Mouse (Mus musculus) liver, embryonic 15.5 days (tissue): Measurements from ENCODE around the gene Brd1. TPM values are rescaled to one million over a fixed set of nuclear protein-coding genes. Genes with fewer than 3 reads are reported as not detected.

Source experiments
- ATAC-seq: fragments of 200-750 bp; cut with Nextera tagmentation; 2 replicates; pipeline ENCODE4 v1.8.0; 2017; ENCODE audit warnings: moderate number of reproducible peaks, mild to moderate bottlenecking, moderate library complexity; ENCODE audit not compliant: insufficient read depth
- H3K27ac ChIP-seq: fragments of 300-500 bp; sonication (generic); replicated peaks from 2 replicates; pipeline ENCODE4 v1.5.1; 2015; ENCODE audit warnings: mild to moderate bottlenecking, inconsistent platforms
- H3K27me3 ChIP-seq: fragments of 300-500 bp; sonication (generic); 2 replicates; pipeline ENCODE4 v1.6.1; 2015; ENCODE audit warnings: mild to moderate bottlenecking, inconsistent platforms
- H3K36me3 ChIP-seq: fragments of 300-500 bp; sonication (generic); replicated peaks from 2 replicates; pipeline ENCODE4 v1.6.1; 2015; ENCODE audit warnings: moderate library complexity, mild to moderate bottlenecking, inconsistent platforms
- H3K4me1 ChIP-seq: fragments of 300-500 bp; sonication (generic); replicated peaks from 2 replicates; pipeline ENCODE4 v1.6.1; 2015; ENCODE audit warnings: inconsistent platforms
- H3K4me2 ChIP-seq: fragments of 300-500 bp; sonication (generic); 2 replicates; pipeline ENCODE4 v1.6.1; 2015; ENCODE audit warnings: moderate library complexity, mild to moderate bottlenecking, inconsistent platforms
- H3K4me3 ChIP-seq: fragments of 300-500 bp; sonication (generic); replicated peaks from 2 replicates; pipeline ENCODE4 v1.5.1; 2015; ENCODE audit warnings: mild to moderate bottlenecking, inconsistent platforms
- H3K9ac ChIP-seq: fragments of 300-500 bp; sonication (generic); 2 replicates; pipeline ENCODE4 v1.6.1; 2015; ENCODE audit warnings: moderate library complexity, mild to moderate bottlenecking, inconsistent platforms
- H3K9me3 ChIP-seq: fragments of 300-500 bp; sonication (generic); replicated peaks from 2 replicates; pipeline ENCODE4 v1.6.1; 2016; ENCODE audit warnings: inconsistent platforms
- WGBS: fragments of 180-500 bp; shearing (Covaris S2); methylation state at CpG from one replicate; pipeline ENCODE4 v1.1.7; 2015; ENCODE audit warnings: mixed read lengths; ENCODE audit not compliant: insufficient replicate concordance; 5-methylcytosine and 5-hydroxymethylcytosine counted together
- polyA plus RNA-seq: library from polyadenylated mRNA; unstranded; fragments of >200 nt; fragmentation: Nextera tagmentation; extraction: Ambion mirVana; gene quantifications from 2 replicates; pipeline ENCODE4 v1.2.1, GENCODE M21; 2015

Gene Brd1
- polyA plus RNA-seq, 1 experiment from 2014 or later = 5.8 TPM

- no peak overlapping the region for H3K4me2 ChIP-seq
- H3K4me3 ChIP-seq = no peak overlapping the region
- H3K9ac ChIP-seq = no peak overlapping the region
- peaks cover 70% of the 10 kb centered on the region for H3K36me3 ChIP-seq
- 87% methylated on average over 10 of the region's 10 CpGs for WGBS
- H3K9me3 ChIP-seq = no peaks in the 10 kb centered on the region
- H3K27ac ChIP-seq = no peak overlapping the region
- no peaks in the 10 kb centered on the region for H3K4me1 ChIP-seq
- H3K27me3 ChIP-seq = no peaks in the 10 kb centered on the region
- no peak for ATAC-seq
These were observed 45.9 kb downstream of the Brd1 start for GRCm38 (mm10) chr15:88688120-88688519.

DNA sequence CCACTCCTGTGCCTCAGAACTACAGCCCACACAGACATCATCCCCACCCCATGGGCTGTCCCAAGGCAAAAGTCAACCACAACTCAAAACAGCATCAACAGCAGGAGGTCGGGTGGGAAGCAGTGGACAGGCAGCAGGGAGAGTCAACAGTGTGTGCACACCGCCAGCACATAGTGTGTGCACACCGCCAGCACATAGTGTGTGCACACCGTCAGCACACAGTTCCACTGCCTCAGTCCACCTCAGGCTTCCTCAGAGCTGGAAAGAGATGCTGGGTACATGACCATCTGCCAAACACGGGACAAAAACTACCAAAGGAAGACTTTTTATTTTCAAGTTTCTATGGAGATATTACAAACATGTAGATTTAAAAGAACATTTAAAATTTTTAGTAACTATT is 47.3 kb downstream of the Brd1 start:
- H3K9me3 ChIP-seq = no peaks in the 10 kb centered on the region
- 84% methylated on average over 5 of the region's 5 CpGs for WGBS

GRCm38 (mm10) chr15:88684039-88684438 is 50.0 kb downstream of the Brd1 start:
- no peak for ATAC-seq
- WGBS = 78% methylated on average over 6 of the region's 6 CpGs
- Histone ChIP-seq H3K4me1 (no peaks in the 10 kb centered on the region), H3K9me3 (no peaks in the 10 kb centered on the region), H3K4me3 (no peak overlapping the region), H3K4me2 (no peak overlapping the region), H3K27ac (no peak overlapping the region), H3K9ac (no peak overlapping the region), H3K36me3 (peaks cover 29% of the 10 kb centered on the region), H3K27me3 (no peaks in the 10 kb centered on the region)

More for the DNA sequence above, 47.3 kb downstream of the Brd1 start:
- no peak overlapping the region for H3K4me3 ChIP-seq
- no peak overlapping the region for H3K27ac ChIP-seq
- H3K4me2 ChIP-seq = no peak overlapping the region
- H3K4me1 ChIP-seq = no peaks in the 10 kb centered on the region
- ATAC-seq = no peak
- H3K36me3 ChIP-seq = peaks cover 56% of the 10 kb centered on the region
- no peak overlapping the region for H3K9ac ChIP-seq
- no peaks in the 10 kb centered on the region for H3K27me3 ChIP-seq

GRCm38 (mm10) chr15:88680931-88681330 is 53.1 kb downstream of the Brd1 start:
- Histone ChIP-seq H3K9me3 (no peaks in the 10 kb centered on the region), H3K4me3 (no peak overlapping the region), H3K9ac (no peak overlapping the region), H3K27me3 (no peaks in the 10 kb centered on the region), H3K36me3 (no peaks in the 10 kb centered on the region; the same call in 1 of the 2 replicates), H3K4me2 (no peak overlapping the region), H3K4me1 (no peaks in the 10 kb centered on the region), H3K27ac (no peak overlapping the region)
- WGBS = 50% methylated on average over 5 of the region's 5 CpGs
- no peak for ATAC-seq

GRCm38 (mm10) chr15:88677568-88677967 is 56.5 kb downstream of the Brd1 start:
- Histone ChIP-seq H3K27ac (no peak overlapping the region), H3K36me3 (no peaks in the 10 kb centered on the region), H3K4me2 (no peak overlapping the region), H3K4me1 (no peaks in the 10 kb centered on the region), H3K9ac (no peak overlapping the region), H3K9me3 (no peaks in the 10 kb centered on the region), H3K27me3 (no peaks in the 10 kb centered on the region), H3K4me3 (no peak overlapping the region)
- 52% methylated on average over 5 of the region's 5 CpGs for WGBS
- no peak for ATAC-seq

DNA sequence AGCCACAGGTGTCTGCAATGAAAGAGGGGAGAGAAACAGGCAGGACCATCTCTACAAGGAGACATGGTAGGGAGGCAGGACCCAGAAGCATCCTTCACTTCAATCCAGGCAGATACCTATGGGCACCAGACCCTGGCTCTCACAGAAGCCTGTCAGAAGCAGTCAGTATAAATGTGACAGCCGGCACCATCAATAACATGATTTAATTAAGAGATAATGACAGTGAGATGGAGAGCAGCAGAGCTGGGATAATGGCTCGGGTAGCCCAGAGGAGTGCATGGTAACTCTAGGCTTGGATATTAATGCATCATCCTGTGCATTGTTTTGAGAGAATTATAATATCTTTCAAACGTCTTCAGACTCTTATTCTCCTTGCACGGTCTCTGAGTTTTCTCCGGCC is 58.0 kb downstream of the Brd1 start:
- Histone ChIP-seq H3K4me3 (no peak overlapping the region), H3K4me2 (no peak overlapping the region), H3K36me3 (no peaks in the 10 kb centered on the region), H3K9me3 (no peaks in the 10 kb centered on the region), H3K27me3 (no peaks in the 10 kb centered on the region), H3K9ac (no peak overlapping the region), H3K27ac (no peak overlapping the region), H3K4me1 (no peaks in the 10 kb centered on the region)
- 67% methylated on average over 5 of the region's 5 CpGs for WGBS
- no peak for ATAC-seq

DNA sequence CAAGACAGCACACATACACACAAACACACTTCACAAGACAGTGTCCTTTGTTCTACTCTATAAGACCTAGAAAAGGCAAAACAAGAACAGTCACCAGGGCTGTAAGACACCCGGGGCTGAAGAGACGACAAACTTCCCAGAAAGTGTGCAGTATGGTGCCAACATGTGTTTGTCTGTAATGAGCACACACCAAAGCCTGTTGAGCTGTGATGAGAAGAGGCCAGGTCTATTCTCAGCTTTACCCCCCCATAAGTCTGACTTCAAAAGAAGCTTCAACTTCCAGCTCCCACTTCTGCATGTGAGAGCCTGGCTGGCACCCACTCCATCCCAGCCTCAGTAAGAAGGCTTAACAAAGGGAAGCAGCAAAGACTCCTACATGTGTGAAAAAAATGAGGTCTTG is 65.3 kb downstream of the Brd1 start:
- WGBS = 46% methylated on average over 2 of the region's 2 CpGs
- no peak overlapping the region for H3K4me3 ChIP-seq
- no peaks in the 10 kb centered on the region for H3K36me3 ChIP-seq
- ATAC-seq = no peak
- H3K27ac ChIP-seq = no peak overlapping the region
- H3K27me3 ChIP-seq = no peaks in the 10 kb centered on the region
- no peaks in the 10 kb centered on the region for H3K9me3 ChIP-seq
- H3K4me2 ChIP-seq = no peak overlapping the region
- no peaks in the 10 kb centered on the region for H3K4me1 ChIP-seq
- no peak overlapping the region for H3K9ac ChIP-seq

DNA sequence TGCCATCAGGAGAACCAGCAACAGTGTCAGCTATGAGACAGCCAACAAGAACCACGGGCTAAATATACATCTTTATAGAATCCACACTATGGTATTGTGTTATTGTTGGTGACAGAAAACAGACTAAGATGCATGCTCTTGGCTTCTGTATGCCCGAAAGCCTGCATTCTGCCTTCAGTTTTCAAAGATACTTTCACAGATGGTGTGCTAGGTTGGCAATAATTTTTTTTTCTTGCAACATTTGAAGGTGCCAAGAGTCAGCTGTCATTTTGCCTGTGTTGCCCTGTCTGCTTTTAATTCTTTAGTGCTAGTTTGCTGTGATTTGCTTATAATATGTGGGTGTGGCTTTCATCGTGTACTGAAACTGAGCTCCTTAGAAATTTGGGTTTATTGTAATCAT is 66.4 kb downstream of the Brd1 start:
- Histone ChIP-seq H3K9ac (no peak overlapping the region), H3K4me1 (no peaks in the 10 kb centered on the region), H3K9me3 (no peaks in the 10 kb centered on the region), H3K27ac (no peak overlapping the region), H3K4me2 (no peak overlapping the region), H3K4me3 (no peak overlapping the region), H3K27me3 (peaks cover 7% of the 10 kb centered on the region), H3K36me3 (no peaks in the 10 kb centered on the region)
- 60% methylated on average over 3 of the region's 3 CpGs for WGBS
- no peak for ATAC-seq

GRCm38 (mm10) chr15:88665846-88666245 is 68.2 kb downstream of the Brd1 start:
- 56% methylated on average over 4 of the region's 4 CpGs for WGBS
- Histone ChIP-seq H3K4me1 (no peaks in the 10 kb centered on the region), H3K4me3 (no peak overlapping the region), H3K36me3 (no peaks in the 10 kb centered on the region), H3K27ac (no peak overlapping the region), H3K27me3 (peaks cover 11% of the 10 kb centered on the region), H3K4me2 (no peak overlapping the region), H3K9me3 (no peaks in the 10 kb centered on the region), H3K9ac (no peak overlapping the region)
- ATAC-seq = no peak

DNA sequence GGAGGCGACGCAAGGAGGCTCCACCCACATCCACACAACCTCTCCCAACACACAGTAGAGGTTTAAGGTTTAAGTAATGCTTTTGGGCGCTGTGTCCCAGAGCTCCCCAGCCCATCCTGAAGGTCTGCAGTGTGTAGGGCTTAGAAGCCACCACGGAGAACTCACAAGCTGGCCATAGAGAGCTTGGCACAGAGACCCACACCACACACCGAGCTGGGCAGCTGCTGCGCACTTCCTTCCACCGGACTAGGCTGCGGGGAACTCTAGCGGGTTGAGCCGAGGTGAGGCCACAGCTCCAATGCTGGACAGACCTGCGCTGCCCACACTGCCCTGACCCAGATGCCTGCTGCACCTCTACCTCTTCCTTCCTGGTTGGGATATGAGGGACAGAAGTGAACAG is 71.0 kb downstream of the Brd1 start:
- Histone ChIP-seq H3K9me3 (no peaks in the 10 kb centered on the region), H3K9ac (no peak overlapping the region), H3K27me3 (peaks cover 11% of the 10 kb centered on the region), H3K4me3 (no peak overlapping the region), H3K27ac (no peak overlapping the region), H3K4me2 (no peak overlapping the region), H3K36me3 (no peaks in the 10 kb centered on the region), H3K4me1 (no peaks in the 10 kb centered on the region)
- WGBS = 26% methylated on average over 11 of the region's 11 CpGs
- ATAC-seq = no peak

DNA sequence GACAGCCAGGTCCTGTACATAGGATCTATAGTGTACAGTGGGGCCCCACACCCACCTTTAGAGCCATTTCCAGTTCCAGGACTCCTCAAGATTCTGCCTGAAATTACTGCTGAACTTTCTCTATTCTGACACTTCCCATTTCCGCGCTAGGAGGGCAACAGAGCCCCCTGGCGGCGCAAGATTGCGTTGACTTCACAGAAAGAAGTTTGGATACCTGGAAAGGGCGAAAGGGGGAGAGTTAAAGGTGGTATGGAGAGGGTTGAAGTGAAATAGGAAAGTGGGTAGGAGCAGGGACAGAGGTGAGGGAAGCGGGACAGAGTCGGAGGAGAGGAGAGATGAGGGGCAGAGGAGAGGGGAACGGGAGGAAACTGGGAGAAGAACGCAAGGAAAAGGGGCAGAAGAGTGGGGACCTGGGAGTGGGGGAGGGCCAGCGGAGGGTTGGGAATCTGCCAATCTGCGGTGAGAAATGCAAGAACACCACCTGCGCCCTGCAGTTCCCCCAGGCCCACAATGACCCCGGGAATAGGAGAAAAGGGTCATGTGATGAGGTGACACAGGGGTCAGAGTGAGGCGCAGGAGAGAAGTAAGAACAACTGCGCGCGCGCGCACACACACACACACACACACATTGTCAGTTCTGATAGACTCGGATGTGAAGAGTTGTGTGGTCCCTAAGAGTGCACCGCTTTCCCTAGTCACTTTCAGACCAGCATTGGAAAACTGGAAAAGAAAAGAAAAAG is 71.8 kb downstream of the Brd1 start:
- Histone ChIP-seq H3K4me2 (peak overlapping the region; percentile 13; the same call in 1 of the 2 replicates), H3K4me3 (no peak overlapping the region), H3K27ac (no peak overlapping the region), H3K9me3 (no peaks in the 10 kb centered on the region), H3K9ac (no peak overlapping the region), H3K27me3 (peaks cover 11% of the 10 kb centered on the region), H3K4me1 (no peaks in the 10 kb centered on the region), H3K36me3 (no peaks in the 10 kb centered on the region)
- WGBS = 6% methylated on average over 22 of the region's 22 CpGs
- no peak for ATAC-seq

GRCm38 (mm10) chr15:88661654-88662053 is 72.4 kb downstream of the Brd1 start:
- Histone ChIP-seq H3K4me2 (no peak overlapping the region), H3K4me1 (no peaks in the 10 kb centered on the region), H3K9me3 (no peaks in the 10 kb centered on the region), H3K27me3 (peaks cover 11% of the 10 kb centered on the region), H3K27ac (no peak overlapping the region), H3K4me3 (no peak overlapping the region), H3K9ac (no peak overlapping the region), H3K36me3 (no peaks in the 10 kb centered on the region)
- no peak for ATAC-seq
- WGBS = 42% methylated on average over 3 of the region's 3 CpGs
